Mouse (Mus musculus): ENCODE results near the gene Hist1h3e. TPM values are rescaled to one million over a fixed set of nuclear protein-coding genes. Genes with fewer than 3 reads are reported as not detected.

Gene Hist1h3e
- total RNA-seq, 2 experiments from 2014 or later: 47.8 to 50.0 TPM

GRCm38 (mm10) chr13:23523976-23524375, 38.2 kb downstream of the Hist1h3e start:
- no peak for DNase-seq (ENCODE audit: extremely low spot score in 1 of 2, low spot score in 1 of 2)

- DNase-seq (ENCODE audit: extremely low spot score in 1 of 2, low spot score in 1 of 2): peak; percentile 62 to 78
These were observed 40.5 kb downstream of the Hist1h3e start for GRCm38 (mm10) chr13:23521703-23522102.

DNA sequence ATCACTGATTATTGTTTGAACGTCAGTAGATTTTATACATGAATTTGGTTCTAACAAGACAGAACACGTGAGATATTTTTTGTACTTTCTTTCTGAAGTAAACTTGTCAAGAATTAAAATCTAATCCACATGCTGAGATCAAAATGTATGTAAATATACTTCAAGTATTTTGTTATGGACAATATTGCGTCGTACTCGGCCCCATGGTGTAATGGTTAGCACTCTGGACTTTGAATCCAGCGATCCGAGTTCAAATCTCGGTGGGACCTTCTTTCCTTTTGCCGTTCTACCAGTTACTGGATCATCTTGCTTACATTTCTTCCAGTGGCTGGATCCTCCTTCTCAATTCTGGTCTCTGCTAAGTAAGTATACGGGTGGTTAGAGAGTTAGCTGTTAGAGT, 42.8 kb downstream of the Hist1h3e start:
- peak; percentile 60 to 78 for DNase-seq (ENCODE audit: extremely low spot score in 1 of 2, low spot score in 1 of 2)

DNA sequence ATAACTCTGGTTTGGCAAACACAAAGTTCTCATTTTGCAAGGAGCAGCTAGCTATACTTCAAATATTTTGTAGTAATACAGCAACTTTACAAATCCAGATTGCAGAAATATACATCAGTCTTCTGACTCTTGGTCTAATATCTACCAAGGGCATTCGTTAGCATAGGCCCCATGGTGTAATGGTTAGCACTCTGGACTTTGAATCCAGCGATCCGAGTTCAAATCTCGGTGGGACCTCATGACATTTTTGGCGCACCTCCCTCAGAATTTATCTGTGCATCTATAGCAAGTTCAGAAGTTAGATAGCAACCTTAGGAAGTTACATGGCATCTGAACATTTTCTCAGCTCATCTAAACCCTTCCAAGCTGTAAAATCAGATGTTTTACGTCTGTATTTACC, 43.3 kb downstream of the Hist1h3e start:
- peak; percentile 70 to 84 for DNase-seq (ENCODE audit: extremely low spot score in 1 of 2, low spot score in 1 of 2)

GRCm38 (mm10) chr13:23518295-23518603, 43.9 kb downstream of the Hist1h3e start:
- no peak for DNase-seq (ENCODE audit: extremely low spot score in 1 of 2, low spot score in 1 of 2)

DNA sequence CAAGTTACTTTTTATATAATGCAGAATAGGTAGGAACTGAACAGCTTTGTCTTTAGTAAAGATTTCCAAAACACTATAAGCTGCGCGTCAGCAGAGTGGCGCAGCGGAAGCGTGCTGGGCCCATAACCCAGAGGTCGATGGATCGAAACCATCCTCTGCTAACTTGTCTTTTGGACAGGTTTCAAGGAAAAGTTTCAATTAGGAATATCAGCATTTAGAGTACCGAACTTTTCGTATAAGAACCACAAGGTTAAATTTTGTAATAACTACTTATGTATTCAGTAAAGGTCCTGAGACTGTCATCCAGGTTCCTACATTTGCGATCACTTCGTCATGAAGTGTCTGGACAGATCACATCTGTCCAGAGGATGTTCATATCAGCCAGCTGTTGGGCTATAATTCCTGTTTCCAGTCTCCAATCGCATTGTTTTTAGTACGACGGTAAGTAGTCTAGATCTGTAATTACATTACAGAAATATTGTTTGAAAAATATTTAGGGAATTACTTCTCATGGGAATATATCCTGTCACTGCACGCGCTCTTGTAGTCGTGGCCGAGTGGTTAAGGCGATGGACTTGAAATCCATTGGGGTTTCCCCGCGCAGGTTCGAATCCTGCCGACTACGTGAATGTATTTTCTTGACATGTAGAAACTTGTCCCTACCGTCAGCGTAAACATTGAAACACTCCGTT, 44.4 kb downstream of the Hist1h3e start:
- peak; percentile 84 to 95 for DNase-seq (ENCODE audit: extremely low spot score in 1 of 2, low spot score in 1 of 2)

GRCm38 (mm10) chr13:23516822-23517602, 45.2 kb downstream of the Hist1h3e start:
- DNase-seq (ENCODE audit: extremely low spot score in 1 of 2, low spot score in 1 of 2): peak; percentile 75 to 84

GRCm38 (mm10) chr13:23515826-23516620, 46.1 kb downstream of the Hist1h3e start:
- DNase-seq (ENCODE audit: extremely low spot score in 1 of 2, low spot score in 1 of 2): no peak

DNA sequence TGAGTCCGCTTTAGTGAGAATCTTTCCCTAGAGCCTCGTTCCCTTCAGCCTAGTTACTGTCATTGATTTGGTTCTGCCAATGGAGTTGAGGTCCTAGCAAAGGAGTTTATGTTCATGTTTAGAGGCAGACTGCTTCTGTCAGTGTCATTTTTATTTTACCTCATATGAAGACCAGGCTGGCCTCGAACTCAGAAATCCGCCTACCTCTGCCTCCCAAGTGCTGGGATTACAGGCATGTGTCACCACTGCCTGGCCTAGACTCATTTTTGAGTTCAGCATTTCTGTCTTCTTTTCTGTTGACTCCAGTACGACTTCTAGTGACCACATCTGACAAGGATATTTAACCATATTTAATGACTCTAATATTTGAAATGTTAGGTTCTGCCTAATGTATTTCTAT, 46.9 kb downstream of the Hist1h3e start:
- DNase-seq (ENCODE audit: extremely low spot score in 1 of 2, low spot score in 1 of 2): no peak

DNA sequence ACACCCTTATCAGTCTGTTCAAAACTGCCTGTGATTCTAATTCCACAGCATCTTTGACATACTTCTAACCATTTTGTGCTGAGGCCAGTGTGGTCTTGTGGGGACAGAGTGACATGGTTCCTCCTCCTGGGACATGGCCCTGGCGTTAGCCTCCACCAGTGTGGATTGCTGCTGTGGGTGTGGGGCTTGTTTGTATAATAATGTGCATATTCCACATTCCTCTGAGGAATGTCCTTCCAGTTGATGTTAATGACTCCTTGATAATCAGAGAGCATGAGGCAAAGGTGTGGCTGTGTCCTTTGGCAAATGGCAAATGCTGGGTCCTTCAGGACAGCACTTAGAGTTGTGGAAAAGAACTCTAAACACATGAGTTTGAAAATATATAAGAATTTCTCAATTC, 48.7 kb downstream of the Hist1h3e start:
- no peak for DNase-seq (ENCODE audit: extremely low spot score in 1 of 2, low spot score in 1 of 2)

Small RNA genes lying within 50 kb of the gene (microRNA-seq; reads per million reads assigned to microRNA genes)
- gene Gm44297: 0 reads per million in 2 experiments
- 0 reads per million in 2 experiments for gene Gm44359
- gene Gm44394: 0 reads per million in 2 experiments
- gene n-TStga1: 0 to 0.18 reads per million in 2 experiments

Other genes with a start within 250 kb of the Hist1h3e start
- gene Zfp322a, start 193.2 kb downstream of the Hist1h3e start, total RNA-seq (2021): 10 to 100 TPM; 34.3 to 40.0 TPM
- gene Abt1, start 138.5 kb downstream of the Hist1h3e start, total RNA-seq (2021): 1 to 10 TPM; 8.5 to 8.9 TPM
- not detected for gene Btn1a1, start 96.5 kb downstream of the Hist1h3e start, total RNA-seq (2021)
- under 1 TPM; 0.59 to 0.66 TPM for gene Btn2a2, start 73.5 kb downstream of the Hist1h3e start, total RNA-seq (2021)
- gene Hist1h4h, start 31.3 kb downstream of the Hist1h3e start, total RNA-seq (2021): 100 to 1,000 TPM; 289 to 367 TPM
- gene Hist1h2af, start 28.5 kb downstream of the Hist1h3e start, total RNA-seq (2021): 10 to 100 TPM in 1 of 2 experiments, 1 to 10 TPM in 1; 7.8 to 12.2 TPM
- 1 to 10 TPM; 3.6 to 5.7 TPM for gene Hist1h3g, start 26.9 kb downstream of the Hist1h3e start, total RNA-seq (2021)
- 1 to 10 TPM in 1 of 2 experiments, under 1 TPM in 1; 0.94 to 1.1 TPM for gene Hist1h2bh, start 19.0 kb downstream of the Hist1h3e start, total RNA-seq (2021)
- gene Hist1h3f, start 18.3 kb downstream of the Hist1h3e start, total RNA-seq (2021): 10 to 100 TPM; 15.7 to 16.5 TPM
- 100 to 1,000 TPM; 127 to 164 TPM for gene Hist1h4f, start 10.7 kb downstream of the Hist1h3e start, total RNA-seq (2021)
- gene Hist1h1d, start 9.1 kb downstream of the Hist1h3e start, total RNA-seq (2021): 1 to 10 TPM; 4.7 to 4.8 TPM
- 1 to 10 TPM; 4.6 to 7.9 TPM for gene Hist1h2ae, start 8.9 kb upstream of the Hist1h3e start, total RNA-seq (2021)
- gene Hist1h2bg, start 9.0 kb upstream of the Hist1h3e start, total RNA-seq (2021): 10 to 100 TPM; 79.1 to 83.5 TPM
- 10 to 100 TPM; 26.4 to 30.6 TPM for gene Hist1h2bf, start 11.8 kb upstream of the Hist1h3e start, total RNA-seq (2021)
- 10 to 100 TPM in 1 of 2 experiments, 1 to 10 TPM in 1; 7.1 to 11.6 TPM for gene Hist1h2ad, start 12.0 kb upstream of the Hist1h3e start, total RNA-seq (2021)
- 10 to 100 TPM; 10.0 to 14.4 TPM for gene Hist1h3d, start 13.4 kb upstream of the Hist1h3e start, total RNA-seq (2021)
- 100 to 1,000 TPM; 129 to 153 TPM for gene Hist1h4d, start 19.2 kb upstream of the Hist1h3e start, total RNA-seq (2021)
- 1 to 10 TPM; 7.1 to 8.3 TPM for gene Hist1h2be, start 58.8 kb upstream of the Hist1h3e start, total RNA-seq (2021)
- 10 to 100 TPM; 45.8 to 59.4 TPM for gene Hist1h1e, start 60.2 kb upstream of the Hist1h3e start, total RNA-seq (2021)
- gene Hist1h2ac, start 121.6 kb upstream of the Hist1h3e start, total RNA-seq (2021): 1 to 10 TPM; 3.1 to 3.3 TPM
- gene Hist1h2bc, start 121.8 kb upstream of the Hist1h3e start, total RNA-seq (2021): 10 to 100 TPM; 50.7 to 51.1 TPM
- not detected for gene Hist1h1t, start 133.4 kb upstream of the Hist1h3e start, total RNA-seq (2021)
- 100 to 1,000 TPM in 1 of 2 experiments, 10 to 100 TPM in 1; 92.2 to 102 TPM for gene Hist1h4c, start 136.1 kb upstream of the Hist1h3e start, total RNA-seq (2021)
- gene Hfe, start 148.5 kb upstream of the Hist1h3e start, total RNA-seq (2021): 1 to 10 TPM; 3.5 to 3.6 TPM
- 10 to 100 TPM; 53.2 to 69.4 TPM for gene Hist1h1c, start 176.4 kb upstream of the Hist1h3e start, total RNA-seq (2021)
- 1 to 10 TPM; 4.6 to 6.0 TPM for gene Hist1h3c, start 183.2 kb upstream of the Hist1h3e start, total RNA-seq (2021)
- 10 to 100 TPM; 20.1 to 33.5 TPM for gene Hist1h2bb, start 184.4 kb upstream of the Hist1h3e start, total RNA-seq (2021)
- gene Hist1h2ab, start 188.8 kb upstream of the Hist1h3e start, total RNA-seq (2021): 10 to 100 TPM; 24.8 to 42.0 TPM
- 10 to 100 TPM; 12.3 to 22.8 TPM for gene Hist1h3b, start 189.9 kb upstream of the Hist1h3e start, total RNA-seq (2021)
- gene Hist1h4b, start 194.6 kb upstream of the Hist1h3e start, total RNA-seq (2021): 10 to 100 TPM; 71.8 to 80.9 TPM
- 10 to 100 TPM; 42.9 to 58.9 TPM for gene Hist1h4a, start 198.9 kb upstream of the Hist1h3e start, total RNA-seq (2021)
- 10 to 100 TPM; 30.8 to 53.8 TPM for gene Hist1h3a, start 200.0 kb upstream of the Hist1h3e start, total RNA-seq (2021)
- gene Hist1h1a, start 201.3 kb upstream of the Hist1h3e start, total RNA-seq (2021): 10 to 100 TPM; 15.6 to 24.5 TPM
- not detected for gene Trim38, start 207.5 kb upstream of the Hist1h3e start, total RNA-seq (2021)
- under 1 TPM in 1 of 2 experiments, not detected in 1; 0.12 TPM for gene Slc17a2, start 244.6 kb upstream of the Hist1h3e start, total RNA-seq (2021)

All from layer of hippocampus, postnatal 25 days (tissue).